Mouse (Mus musculus) MEL (cell line): ENCODE measurements at regions not wholly inside any gene's neighbourhood (a gene's known extent, or its start where the extent isn't known, plus 50 kb on each side); places are given as distances from the start of the nearest gene placed in this dataset.

Source experiments
- CTCF ChIP-seq, 3 experiments: IDR thresholded peaks in 2 of 3; conservative IDR thresholded peaks in 1 of 3; 2 replicates each; pipeline ENCODE4 v1.5.1; 2011 to 2012; ENCODE audit warnings: low read length in 3 of 3, low read depth in 2 of 3, mild to moderate bottlenecking in 2 of 3, improper control_type of control experiment in 1 of 3, inconsistent platforms in 1 of 3, mixed read lengths in 1 of 3, moderate library complexity in 1 of 3; ENCODE audit not compliant: control insufficient read depth in 1 of 3, insufficient read depth in 1 of 3, poor library complexity in 1 of 3, severe bottlenecking in 1 of 3
- EP300 ChIP-seq, 2 experiments: IDR thresholded peaks; 2 replicates each; pipeline ENCODE4 v1.6.1; 2011; ENCODE audit warnings: improper control_type of control experiment in 2 of 2, low read length in 2 of 2, low read depth in 1 of 2, mild to moderate bottlenecking in 1 of 2
- HCFC1 ChIP-seq: IDR thresholded peaks from 2 replicates; pipeline ENCODE4 v1.6.1; 2012; ENCODE audit warnings: low read depth, mild to moderate bottlenecking, inconsistent platforms, low read length, improper control_type of control experiment, moderate library complexity
- MAFK ChIP-seq: IDR thresholded peaks from 2 replicates; pipeline ENCODE4 v1.6.1; 2011; ENCODE audit warnings: low read depth, mild to moderate bottlenecking, low read length, improper control_type of control experiment, borderline replicate concordance
- MXI1 ChIP-seq: IDR thresholded peaks from 2 replicates; pipeline ENCODE4 v1.6.1; 2011; ENCODE audit warnings: mild to moderate bottlenecking, low read depth, low read length, improper control_type of control experiment
- NRF1 ChIP-seq: IDR thresholded peaks from 2 replicates; pipeline ENCODE4 v1.6.1; 2014; ENCODE audit warnings: low read depth, mild to moderate bottlenecking, inconsistent platforms, low read length, improper control_type of control experiment, moderate library complexity; ENCODE audit not compliant: poor library complexity, insufficient read depth, severe bottlenecking
- POLR2A ChIP-seq, 2 experiments: IDR thresholded peaks; 2 replicates each; pipeline ENCODE4 v1.6.1; 2011 to 2012; ENCODE audit warnings: low read length in 2 of 2, mild to moderate bottlenecking in 2 of 2, control low read depth in 1 of 2, improper control_type of control experiment in 1 of 2, low read depth in 1 of 2, moderate library complexity in 1 of 2; ENCODE audit not compliant: control insufficient read depth in 1 of 2, insufficient read depth in 1 of 2, poor library complexity in 1 of 2
- USF1 ChIP-seq: IDR thresholded peaks from 2 replicates; pipeline ENCODE4 v1.6.1; 2014; ENCODE audit warnings: low read depth, mild to moderate bottlenecking, inconsistent platforms, low read length, improper control_type of control experiment, moderate library complexity

DNA sequence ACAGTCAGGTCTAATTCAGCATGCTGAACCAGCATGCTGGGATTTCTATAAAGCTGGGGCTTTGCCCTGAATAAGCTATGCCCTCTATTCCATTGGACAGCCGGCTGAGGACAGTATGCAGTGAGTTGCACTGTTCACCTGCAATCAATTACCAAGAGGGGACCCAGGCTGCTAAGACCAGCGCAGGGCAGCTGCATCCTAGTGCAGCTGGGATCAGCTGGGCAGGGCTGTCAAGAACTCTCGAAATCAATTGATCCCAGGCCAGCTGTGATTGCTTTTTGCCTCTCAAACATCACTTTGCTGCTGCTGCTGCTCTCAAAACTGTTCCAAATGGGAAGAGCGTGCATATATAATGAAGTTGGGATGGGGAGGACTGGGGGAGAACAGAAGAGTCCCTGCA lies 196.3 kb upstream of the Ferd3l start:
- no peak for TF ChIP-seq HCFC1
- TF ChIP-seq USF1 = no peak
- TF ChIP-seq POLR2A (IDR thresholded peaks at IDR 0.05; ENCODE audit: control insufficient read depth in 1 of 2, insufficient read depth in 1 of 2, low read depth in 1 of 2, low read length in 2 of 2, poor library complexity in 1 of 2) = no peak
- no peak for TF ChIP-seq CTCF (IDR thresholded peaks at IDR 0.05 in 2 of 3, conservative IDR thresholded peaks at IDR 0.05 in 1 of 3; ENCODE audit: control insufficient read depth in 1 of 3, insufficient read depth in 1 of 3, low read depth in 2 of 3, low read length in 3 of 3, poor library complexity in 1 of 3, severe bottlenecking in 1 of 3)
- TF ChIP-seq MXI1 = no peak
- TF ChIP-seq EP300 (IDR thresholded peaks at IDR 0.05; ENCODE audit: low read depth in 1 of 2, low read length in 2 of 2) = no peak
- no peak for TF ChIP-seq MAFK
- no peak for TF ChIP-seq NRF1
